Mouse (Mus musculus) cerebellum, adult (tissue): Measurements from ENCODE around the gene Dnmt3a.

Source experiments
- ATAC-seq: cut with Nextera tagmentation; 2 replicates; pipeline ENCODE4 v1.9.2; 2017; ENCODE audit warnings: mild to moderate bottlenecking, moderate library complexity, mixed read lengths; ENCODE audit not compliant: insufficient number of reproducible peaks, low FRiP score, low TSS enrichment

The Dnmt3a gene

DNA sequence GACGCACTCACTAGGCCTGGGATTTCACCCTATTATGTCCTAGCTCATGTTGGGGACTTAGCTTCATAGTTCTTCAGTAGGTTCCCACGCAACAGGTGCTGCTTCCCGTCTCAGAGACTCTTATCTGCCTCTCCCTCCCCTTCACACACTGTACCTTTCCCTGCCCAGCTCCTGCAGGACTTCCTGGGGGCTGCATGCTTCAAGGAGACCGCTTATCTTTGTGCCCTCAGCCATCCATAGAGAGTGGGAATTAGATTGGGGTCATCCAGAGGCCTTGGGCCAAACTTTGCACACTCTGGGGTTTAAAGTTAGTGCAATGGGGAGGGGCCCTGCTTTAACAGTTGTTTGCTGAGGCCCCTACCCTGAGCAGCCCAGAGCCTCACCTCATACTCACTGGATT is 21.1 kb upstream of the Dnmt3a start:
- no peak for ATAC-seq

- ATAC-seq, result no peak
Observed at GRCm38 (mm10) chr12:3787041-3787440, 18.8 kb upstream of the Dnmt3a start.

- no peak for ATAC-seq
Observed at GRCm38 (mm10) chr12:3787541-3787940, 18.3 kb upstream of the Dnmt3a start.

DNA sequence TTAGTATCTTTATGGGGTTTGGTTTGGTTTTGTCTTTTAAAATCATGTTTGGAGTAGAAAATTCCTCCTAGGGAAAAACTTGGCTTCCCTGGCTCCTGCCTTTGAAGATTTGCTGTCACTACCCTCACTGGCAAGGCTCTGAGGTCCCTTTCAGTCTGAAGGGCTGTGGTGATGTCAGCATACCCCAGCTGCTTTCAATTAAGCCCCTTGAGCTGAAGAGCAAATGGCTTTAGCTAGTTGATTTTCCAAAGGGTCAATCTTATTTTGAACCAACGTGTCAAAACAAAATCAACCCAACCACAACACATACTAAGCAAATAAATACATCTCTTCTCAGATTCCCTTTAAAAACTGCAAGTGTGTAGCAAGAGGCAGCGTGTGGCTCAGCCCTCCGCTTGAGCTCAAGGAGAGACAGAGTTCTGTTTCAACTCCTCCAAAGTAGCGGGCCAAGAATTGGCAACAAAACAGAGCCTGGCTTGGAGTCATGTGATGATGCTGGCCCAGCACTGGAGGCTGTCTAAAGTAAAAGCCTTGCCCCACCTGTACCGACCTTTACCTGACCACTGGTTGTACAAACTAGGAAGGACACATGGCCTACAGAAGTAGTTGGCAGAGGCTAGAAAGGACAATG is 17.3 kb upstream of the Dnmt3a start:
- no peak for ATAC-seq

GRCm38 (mm10) chr12:3789626-3790185 is 16.1 kb upstream of the Dnmt3a start:
- ATAC-seq, result no peak

DNA sequence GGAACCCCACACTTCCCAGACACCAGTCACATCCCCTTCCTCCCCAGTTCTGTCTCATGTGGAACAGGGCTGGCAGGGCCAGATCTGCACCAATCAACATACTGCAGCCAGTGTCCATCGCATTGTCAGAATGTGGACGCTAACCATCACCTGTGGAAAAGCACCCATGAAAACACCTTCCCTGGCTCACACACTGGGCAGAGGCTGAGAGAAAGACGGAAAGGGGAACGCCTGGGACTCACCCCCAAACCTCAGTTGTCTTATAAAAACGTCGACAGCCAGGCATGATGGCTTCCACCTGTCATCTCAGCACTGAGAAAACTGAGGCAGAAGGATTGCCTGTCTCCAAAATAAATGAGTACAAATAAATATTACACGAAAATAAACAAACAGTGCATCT is 14.6 kb upstream of the Dnmt3a start:
- no peak for ATAC-seq

DNA sequence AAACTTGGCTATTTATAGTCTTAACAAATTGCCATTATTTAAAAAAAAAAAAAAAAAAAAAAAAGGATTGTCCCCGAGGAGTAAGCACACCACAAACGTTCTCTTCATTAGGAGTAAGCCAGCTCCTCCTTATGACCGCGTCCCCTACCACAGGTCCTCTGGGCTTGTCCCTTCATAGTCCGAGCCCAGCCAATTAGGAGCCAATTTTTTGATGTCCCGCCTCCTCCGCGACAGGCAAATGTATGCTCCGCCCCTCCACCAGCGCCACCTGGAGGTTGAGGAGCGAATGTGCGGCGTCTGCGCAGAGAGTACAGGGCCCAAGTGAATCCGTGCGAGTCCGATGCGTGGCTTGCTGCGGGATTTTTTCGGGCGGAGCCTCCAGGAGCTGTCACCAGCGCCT is 14.1 kb upstream of the Dnmt3a start:
- peak; percentile 96 for ATAC-seq

DNA sequence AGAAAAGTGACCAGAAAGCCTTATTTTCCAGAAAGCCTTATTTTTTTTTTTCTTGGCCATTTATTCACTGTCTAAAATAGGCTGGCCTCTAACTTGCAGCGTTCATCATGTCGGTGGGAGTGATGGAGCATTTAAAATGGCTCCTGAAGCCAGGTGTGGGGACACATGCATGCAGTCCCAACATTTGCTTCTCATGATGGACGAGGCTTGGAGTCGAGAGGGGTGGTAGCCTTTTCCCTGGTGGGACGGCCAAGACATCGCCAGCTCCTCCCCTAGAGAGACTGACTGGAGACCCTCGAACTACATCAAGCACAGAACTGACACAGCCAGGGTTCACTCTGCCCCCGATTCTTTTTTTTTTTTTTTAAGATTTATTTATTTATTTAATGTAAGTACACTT is 13.6 kb upstream of the Dnmt3a start:
- no peak for ATAC-seq

DNA sequence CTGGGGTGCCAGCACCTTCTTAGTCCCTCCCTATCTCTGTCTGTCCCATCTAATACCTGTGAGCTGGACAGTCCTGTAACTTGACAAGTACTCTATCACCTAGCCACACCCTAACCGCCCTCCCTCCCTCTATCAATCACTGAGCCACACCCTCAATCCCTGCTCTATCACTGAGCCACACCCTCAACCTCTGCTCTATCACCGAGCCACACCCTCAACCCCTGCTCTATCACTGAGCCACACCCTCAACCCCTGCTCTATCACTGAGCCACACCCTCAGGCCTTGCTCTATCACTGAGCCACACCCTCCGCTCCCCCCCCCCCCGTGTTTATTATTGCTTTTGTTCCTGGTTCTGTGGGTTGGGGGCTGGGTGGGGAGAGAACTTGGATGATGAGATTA is 10.2 kb upstream of the Dnmt3a start:
- ATAC-seq, result no peak

DNA sequence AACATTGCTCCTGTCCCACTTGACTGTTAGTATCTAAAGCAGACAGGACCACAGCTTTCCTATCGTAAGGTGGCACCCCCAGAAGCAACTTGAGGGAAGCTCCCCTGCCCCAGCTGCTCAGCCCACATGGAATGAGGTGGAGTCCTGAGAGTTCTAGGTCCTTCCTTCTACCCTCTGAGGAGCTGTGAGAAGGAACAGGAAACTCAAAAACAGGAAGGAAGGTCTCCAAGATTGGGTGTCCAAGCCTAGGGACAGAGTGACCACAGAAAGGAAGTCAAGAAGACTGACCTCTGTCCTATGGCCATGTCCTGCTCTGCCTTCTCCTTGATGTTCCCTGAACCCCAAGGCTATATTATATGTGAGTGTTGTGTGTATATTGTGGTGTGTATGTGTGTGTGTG is 6.3 kb upstream of the Dnmt3a start:
- ATAC-seq, result no peak

- ATAC-seq, result peak; percentile 36; the same call in 1 of the 2 replicates
Observed at GRCm38 (mm10) chr12:3806271-3806684, 471 bp downstream of the Dnmt3a start.

DNA sequence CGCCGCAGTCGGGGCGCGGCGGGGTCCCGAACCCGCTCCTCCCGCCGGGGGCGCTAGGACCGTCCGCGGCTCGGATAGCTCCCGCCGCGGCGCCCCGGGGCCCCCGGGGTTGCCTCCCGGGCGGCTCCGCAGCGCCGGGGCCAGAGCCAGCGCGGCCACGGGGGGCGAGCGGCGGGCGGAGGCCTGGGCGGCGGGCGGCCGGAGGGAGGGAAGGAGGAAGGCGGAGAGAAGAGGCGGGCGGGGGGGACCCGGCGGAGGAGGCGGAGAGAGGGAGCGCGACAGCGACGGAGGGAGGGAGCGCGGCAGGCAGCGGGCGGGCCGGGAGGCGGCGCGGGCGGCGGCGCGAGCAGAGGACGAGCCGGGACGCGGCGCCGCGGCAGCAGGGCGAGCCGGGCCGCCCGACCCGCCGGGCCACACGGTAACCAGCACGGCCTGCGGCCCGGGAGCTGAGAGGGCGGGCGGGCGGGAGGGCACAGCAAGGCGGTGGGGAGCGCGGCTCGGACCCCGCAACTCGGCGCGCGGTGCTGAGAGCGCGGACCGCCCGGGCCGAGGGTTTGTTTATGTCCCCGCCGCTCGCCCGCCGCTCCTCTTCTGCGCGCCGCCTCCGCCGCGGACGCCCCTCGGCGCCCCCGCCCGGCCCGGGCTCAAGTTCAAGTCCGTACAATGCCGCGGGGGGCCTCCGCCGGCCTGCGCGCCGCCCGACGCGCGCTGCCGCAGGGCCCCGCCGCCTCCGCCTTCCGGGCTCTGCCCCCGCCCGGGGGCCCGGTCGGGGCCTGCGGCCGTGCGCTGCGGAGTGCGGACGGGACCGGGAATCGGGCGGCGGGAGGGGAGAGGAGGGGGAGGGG is 1.1 kb downstream of the Dnmt3a start:
- ATAC-seq, result peak; percentile 36; the same call in 1 of the 2 replicates

GRCm38 (mm10) chr12:3807548-3808395 is 2.0 kb downstream of the Dnmt3a start:
- ATAC-seq, result no peak

DNA sequence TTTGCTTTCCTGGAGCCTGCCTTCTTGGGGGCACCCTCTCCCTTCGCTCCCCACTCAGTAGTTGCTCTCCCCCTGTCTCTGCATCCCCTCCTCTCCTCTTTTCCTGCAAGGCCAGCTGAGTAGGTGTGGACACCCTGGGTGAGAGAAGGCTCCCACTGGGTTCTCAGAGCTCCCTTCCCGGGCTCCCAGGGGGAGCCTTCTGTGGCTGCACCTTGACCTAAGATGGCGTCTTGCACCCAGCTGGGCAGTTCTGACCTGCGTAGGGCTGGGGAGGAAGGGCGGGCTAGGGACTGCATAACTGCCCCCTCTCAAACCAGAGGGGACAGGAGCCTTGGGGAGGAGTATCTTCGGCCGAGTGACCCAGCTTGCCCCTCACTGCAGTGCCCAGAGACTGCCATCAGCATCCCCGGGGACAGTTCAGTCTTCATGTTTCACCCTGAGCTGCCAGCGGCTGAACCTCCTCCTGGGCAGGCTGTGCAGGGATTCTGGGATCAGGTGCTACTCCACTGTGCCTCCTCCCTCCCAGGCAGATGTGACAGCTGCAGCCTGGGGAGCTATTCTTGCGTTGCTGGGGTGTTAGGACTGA is 2.7 kb downstream of the Dnmt3a start:
- no peak for ATAC-seq

- ATAC-seq, result no peak
Observed at GRCm38 (mm10) chr12:3809520-3810180, 3.8 kb downstream of the Dnmt3a start.

GRCm38 (mm10) chr12:3810455-3810854 is 4.6 kb downstream of the Dnmt3a start:
- no peak for ATAC-seq

DNA sequence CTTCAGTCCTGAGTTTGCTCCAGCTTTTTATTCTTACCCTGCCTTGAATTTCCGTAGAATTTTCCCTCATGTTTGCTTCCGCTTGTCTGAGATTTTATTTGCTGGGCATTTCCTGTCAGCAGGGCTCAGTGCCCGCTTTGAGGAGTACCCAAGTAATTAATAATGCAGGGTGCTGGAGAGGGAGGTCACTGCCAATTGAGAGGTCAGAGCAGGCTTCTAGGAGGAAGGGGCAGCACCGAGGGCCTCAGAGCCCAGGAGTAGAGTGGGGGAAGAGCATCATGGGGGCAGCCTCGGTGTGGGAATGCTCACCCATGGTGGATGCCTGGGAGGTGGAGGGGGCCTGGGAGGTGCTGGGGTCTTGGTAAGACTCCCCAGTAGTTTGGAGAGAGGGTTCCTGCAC is 5.8 kb downstream of the Dnmt3a start:
- ATAC-seq, result no peak

DNA sequence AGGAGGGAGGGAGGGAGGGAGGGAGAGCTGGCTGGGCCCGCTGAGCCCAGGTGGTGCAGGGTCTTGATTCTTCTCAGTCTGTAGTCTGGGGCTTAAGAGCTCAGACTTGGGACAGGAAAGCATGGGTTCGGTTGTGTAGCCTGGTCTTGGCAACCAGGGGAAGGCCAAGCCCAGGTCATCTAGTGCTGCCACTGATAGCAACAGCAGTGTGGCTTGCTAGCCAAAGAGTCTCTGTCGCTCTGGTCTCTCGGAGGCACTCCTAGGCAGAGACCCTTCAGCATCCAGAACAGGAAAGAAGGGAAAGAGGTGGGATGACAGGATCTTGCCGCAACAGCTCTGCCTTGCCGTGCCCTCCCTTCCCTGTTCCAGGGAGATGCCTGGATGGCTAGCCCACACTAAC is 6.4 kb downstream of the Dnmt3a start:
- ATAC-seq, result no peak

DNA sequence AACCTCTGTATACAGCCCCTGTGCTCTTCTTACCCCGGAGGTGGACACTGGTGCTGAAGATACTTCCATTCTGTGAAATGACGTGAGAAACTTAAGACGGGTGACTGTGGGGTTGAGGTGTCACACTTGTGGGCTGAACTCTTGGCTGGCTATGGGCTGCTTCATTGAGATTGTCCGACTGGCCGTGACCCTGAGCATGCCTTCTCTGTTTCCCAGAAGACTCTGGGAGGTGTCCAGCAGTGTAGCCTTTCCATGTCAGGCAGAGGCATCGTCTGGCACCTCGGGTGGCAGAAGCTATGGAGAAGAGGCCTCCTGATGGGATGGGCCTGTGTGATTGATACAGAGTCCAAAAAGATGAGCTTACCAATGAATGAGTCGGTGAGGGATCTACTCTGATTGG is 7.3 kb downstream of the Dnmt3a start:
- no peak for ATAC-seq

GRCm38 (mm10) chr12:3815386-3815785 is 9.6 kb downstream of the Dnmt3a start:
- no peak for ATAC-seq
